Mouse (Mus musculus): ENCODE data around the gene Fat3. TPM values are rescaled to one million over a fixed set of nuclear protein-coding genes. Genes with fewer than 3 reads are reported as not detected.

Fat3 gene
- polyA plus RNA-seq, 1 experiment from 2014 or later: 1.1 TPM

DNA sequence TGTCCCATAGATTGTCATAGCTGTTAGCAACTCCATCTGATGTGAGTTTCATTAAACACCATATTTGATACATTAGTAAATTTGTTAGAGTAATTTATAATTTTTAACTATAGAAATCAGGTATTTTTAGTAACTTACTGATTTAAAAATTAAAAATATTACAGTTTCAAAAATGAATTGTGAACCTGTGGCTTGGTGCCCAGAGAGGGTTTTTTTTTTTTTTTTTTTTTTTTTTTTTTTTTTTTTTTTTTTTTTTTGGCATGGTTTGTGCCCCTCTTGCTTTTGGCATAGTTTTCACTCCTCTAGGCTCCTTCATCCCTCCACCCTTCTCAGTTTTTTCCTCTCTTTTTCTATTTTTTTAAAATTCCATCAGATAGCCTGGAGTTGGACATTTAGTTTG, 438.6 kb downstream of the Fat3 start:
- ATAC-seq (ENCODE audit: extremely low read depth, insufficient number of reproducible peaks, low FRiP score, low TSS enrichment): no peak

DNA sequence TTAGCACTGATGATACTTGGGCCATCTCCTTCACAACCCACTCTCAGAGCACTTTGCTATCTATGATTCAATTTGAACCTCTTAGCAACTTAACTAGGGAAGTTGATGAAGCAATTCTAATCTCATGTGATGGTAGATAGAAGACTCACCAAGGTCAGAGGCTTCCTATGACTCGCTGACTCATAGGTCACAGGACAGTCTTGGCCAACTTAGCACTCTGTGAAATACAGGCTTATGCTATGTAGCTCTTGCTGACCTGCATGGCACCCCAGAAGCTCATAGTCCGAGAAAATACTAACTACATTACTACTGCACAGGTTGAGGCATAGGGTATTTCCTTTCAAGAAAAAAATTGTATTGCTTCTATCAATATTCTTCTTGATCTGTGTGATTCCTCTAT, 454.4 kb downstream of the Fat3 start:
- Histone ChIP-seq H3K4me3 (no peak overlapping the region), H3K27me3 (replicated peaks) (no peaks in the 10 kb centered on the region), H3K9me3 (no peaks in the 10 kb centered on the region), H3K27ac (replicated peaks) (no peak overlapping the region), H3K4me1 (no peaks in the 10 kb centered on the region), H3K9ac (no peak overlapping the region), H3K36me3 (no peaks in the 10 kb centered on the region), H3K4me2 (no peak overlapping the region)
- no peak for ATAC-seq (ENCODE audit: extremely low read depth, insufficient number of reproducible peaks, low FRiP score, low TSS enrichment)
- WGBS: 75% methylated on average over 2 of the region's 2 CpGs

More for the DNA sequence above, 438.6 kb downstream of the Fat3 start:
- Histone ChIP-seq H3K4me1 (no peaks in the 10 kb centered on the region), H3K36me3 (no peaks in the 10 kb centered on the region), H3K4me2 (no peak overlapping the region), H3K4me3 (no peak overlapping the region), H3K9ac (no peak overlapping the region), H3K27ac (replicated peaks) (no peak overlapping the region), H3K9me3 (no peaks in the 10 kb centered on the region), H3K27me3 (replicated peaks) (no peaks in the 10 kb centered on the region)

DNA sequence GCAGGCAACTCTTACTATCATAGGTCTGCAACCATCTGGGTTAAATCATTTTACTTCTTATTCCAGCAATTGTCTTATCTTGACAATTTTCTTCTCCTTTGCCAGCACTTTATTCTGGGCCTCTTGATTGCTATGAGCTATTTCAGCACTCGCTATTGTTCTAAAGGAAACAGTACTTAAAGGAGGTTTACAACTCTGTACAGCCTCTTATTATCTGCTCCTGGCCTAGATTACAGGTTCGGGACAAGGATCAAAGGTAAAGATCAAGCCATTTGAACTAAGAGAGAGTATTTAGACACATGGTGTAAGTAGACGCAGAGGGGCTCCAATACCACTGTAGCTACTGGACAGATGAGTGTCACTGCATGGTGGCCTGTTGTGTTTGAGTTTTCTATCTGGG, 463.7 kb downstream of the Fat3 start:
- H3K4me3 ChIP-seq: no peak overlapping the region
- peaks cover 18% of the 10 kb centered on the region for H3K4me1 ChIP-seq
- no peaks in the 10 kb centered on the region for H3K9me3 ChIP-seq
- no peak overlapping the region for H3K27ac ChIP-seq (replicated peaks)
- no peaks in the 10 kb centered on the region for H3K36me3 ChIP-seq
- 41% methylated on average over 3 of the region's 3 CpGs for WGBS
- no peak for ATAC-seq (ENCODE audit: extremely low read depth, insufficient number of reproducible peaks, low FRiP score, low TSS enrichment)
- no peaks in the 10 kb centered on the region for H3K27me3 ChIP-seq (replicated peaks)
- H3K4me2 ChIP-seq: no peak overlapping the region
- no peak overlapping the region for H3K9ac ChIP-seq

DNA sequence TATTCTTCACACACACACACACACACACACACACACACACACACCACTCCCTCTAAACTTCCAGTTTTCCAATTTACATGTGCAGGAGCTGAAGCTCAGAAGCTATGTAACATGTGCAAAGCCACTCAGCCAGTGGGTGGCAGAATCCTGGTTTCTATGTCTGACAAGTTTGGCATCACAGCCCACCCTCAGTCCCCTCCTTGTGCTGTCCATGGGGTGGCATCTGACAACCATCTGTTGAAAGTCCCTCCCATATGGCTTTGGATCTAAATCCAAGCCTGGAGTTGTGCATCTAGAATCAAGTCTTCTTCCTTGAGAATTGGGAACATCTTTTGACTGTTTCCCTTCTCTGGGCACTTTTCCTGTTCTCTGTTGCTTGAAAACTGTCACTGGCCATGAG, 464.7 kb downstream of the Fat3 start:
- no peaks in the 10 kb centered on the region for H3K9me3 ChIP-seq
- peaks cover 18% of the 10 kb centered on the region for H3K4me1 ChIP-seq
- no peak for ATAC-seq (ENCODE audit: extremely low read depth, insufficient number of reproducible peaks, low FRiP score, low TSS enrichment)
- no peak overlapping the region for H3K27ac ChIP-seq (replicated peaks)
- H3K4me3 ChIP-seq: no peak overlapping the region
- no peak overlapping the region for H3K9ac ChIP-seq
- no peak overlapping the region for H3K4me2 ChIP-seq
- H3K36me3 ChIP-seq: no peaks in the 10 kb centered on the region
- no peaks in the 10 kb centered on the region for H3K27me3 ChIP-seq (replicated peaks)

DNA sequence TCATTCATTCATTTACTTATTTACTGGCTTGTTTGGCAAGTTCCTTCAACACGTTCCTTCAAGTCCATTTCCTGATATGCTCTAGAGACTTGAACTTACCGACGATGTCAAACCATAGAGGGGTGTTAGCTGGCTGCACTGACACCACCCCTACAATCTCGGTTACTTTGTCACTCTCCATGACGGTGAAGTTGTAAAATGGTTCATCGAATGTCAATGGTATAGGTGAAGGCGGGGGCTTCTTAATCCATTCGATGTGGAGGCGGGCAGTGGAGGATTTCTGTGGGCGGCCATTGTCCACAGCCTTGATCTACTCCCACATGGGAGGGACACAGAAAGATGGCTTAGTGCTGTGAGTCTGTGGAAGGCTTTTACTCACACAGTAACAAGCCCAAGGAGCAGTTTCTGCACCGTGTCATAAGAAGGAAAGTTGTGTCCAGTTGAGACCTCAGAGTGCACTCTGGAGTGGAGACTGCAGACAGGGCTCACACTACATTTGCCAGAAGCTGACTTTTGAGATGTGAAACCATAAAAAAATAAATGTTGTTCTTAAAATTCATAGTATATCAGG, 471.3 kb downstream of the Fat3 start:
- ATAC-seq (ENCODE audit: extremely low read depth, insufficient number of reproducible peaks, low FRiP score, low TSS enrichment): no peak
- H3K4me1 ChIP-seq: peaks cover 3% of the 10 kb centered on the region; the same call in 1 of the 2 replicates
- no peak overlapping the region for H3K27ac ChIP-seq (replicated peaks)
- H3K4me2 ChIP-seq: no peak overlapping the region
- no peak overlapping the region for H3K4me3 ChIP-seq
- no peaks in the 10 kb centered on the region for H3K27me3 ChIP-seq (replicated peaks)
- no peak overlapping the region for H3K9ac ChIP-seq
- no peaks in the 10 kb centered on the region for H3K9me3 ChIP-seq
- WGBS: 81% methylated on average over 11 of the region's 11 CpGs
- H3K36me3 ChIP-seq: no peaks in the 10 kb centered on the region

DNA sequence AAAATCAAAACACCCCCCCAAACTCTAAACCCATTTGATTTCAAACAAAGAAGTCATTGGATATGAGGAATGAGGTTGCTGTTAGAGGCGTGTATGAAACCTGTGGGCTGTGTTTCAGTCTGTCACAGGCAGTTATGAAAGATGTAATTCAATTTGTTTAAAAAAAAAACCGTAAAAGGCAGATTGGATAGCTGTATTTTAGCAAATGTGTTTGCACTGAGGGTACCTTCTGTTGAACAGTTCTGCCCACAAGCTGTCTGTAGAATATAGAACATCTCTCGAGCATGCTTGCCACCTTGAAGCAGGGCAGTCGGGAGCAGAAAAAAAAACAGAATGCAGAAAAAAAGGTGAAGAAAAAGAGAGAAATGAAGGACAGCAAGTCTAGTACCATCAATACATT, 472.0 kb downstream of the Fat3 start:
- Histone ChIP-seq H3K4me1 (peaks cover 3% of the 10 kb centered on the region; the same call in 1 of the 2 replicates), H3K9ac (no peak overlapping the region)
- 74% methylated on average over 4 of the region's 4 CpGs for WGBS

DNA sequence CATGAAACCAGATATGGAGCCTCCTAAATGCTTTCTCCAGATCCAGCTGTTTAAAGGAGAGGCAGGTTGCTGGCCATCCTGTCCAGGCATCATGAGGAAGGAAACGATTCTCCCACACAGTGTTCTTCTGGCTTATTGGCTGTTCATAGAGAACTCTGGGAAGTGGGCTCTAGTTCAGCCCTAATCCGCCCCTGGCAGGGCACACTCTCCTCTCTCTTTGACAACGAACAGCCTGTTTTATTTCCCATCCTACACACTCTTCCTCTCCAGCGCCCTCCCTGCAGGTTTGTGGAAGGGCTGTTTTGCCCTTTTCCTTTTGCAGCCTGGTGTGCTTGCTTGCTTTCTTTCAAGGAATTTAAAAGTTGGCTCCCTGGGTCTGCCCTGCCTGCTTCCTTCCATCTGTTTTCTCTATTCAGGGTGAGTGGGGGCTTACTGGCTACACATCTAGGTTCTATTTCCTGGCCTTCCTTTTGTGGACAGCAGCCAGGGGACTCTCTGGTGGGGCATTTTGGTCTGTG, 472.6 kb downstream of the Fat3 start:
- WGBS: 38% methylated on average over 4 of the region's 4 CpGs
- Histone ChIP-seq H3K36me3 (no peaks in the 10 kb centered on the region), H3K4me2 (no peak overlapping the region), H3K27ac (replicated peaks) (no peak overlapping the region), H3K4me1 (peaks cover 3% of the 10 kb centered on the region; the same call in 1 of the 2 replicates), H3K9ac (no peak overlapping the region), H3K4me3 (no peak overlapping the region), H3K9me3 (no peaks in the 10 kb centered on the region), H3K27me3 (replicated peaks) (no peaks in the 10 kb centered on the region)
- ATAC-seq (ENCODE audit: extremely low read depth, insufficient number of reproducible peaks, low FRiP score, low TSS enrichment): no peak

More for the DNA sequence above, 472.0 kb downstream of the Fat3 start:
- Histone ChIP-seq H3K36me3 (no peaks in the 10 kb centered on the region), H3K4me2 (no peak overlapping the region), H3K4me3 (no peak overlapping the region), H3K27me3 (replicated peaks) (no peaks in the 10 kb centered on the region), H3K9me3 (no peaks in the 10 kb centered on the region), H3K27ac (replicated peaks) (no peak overlapping the region)
- ATAC-seq (ENCODE audit: extremely low read depth, insufficient number of reproducible peaks, low FRiP score, low TSS enrichment): no peak

DNA sequence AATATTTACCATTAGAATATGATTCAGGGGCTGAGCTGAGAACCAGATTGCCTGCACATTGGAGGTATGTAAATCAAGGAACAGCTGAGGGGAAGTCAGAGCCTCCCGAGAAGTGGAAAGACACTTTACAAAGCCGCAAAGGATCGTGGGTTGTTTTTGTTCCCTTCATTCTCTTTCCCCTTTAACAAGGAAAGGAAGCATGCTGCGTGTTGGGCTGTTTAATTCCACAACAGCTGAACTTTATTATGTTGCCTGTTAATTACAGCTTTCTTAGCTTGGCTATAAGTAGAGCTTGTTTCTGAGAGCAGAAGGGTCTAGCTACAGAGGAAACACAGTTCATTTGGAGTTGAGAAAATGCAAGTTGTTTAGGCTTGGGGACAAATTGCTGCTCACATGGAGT, 475.0 kb downstream of the Fat3 start:
- Histone ChIP-seq H3K4me2 (no peak overlapping the region), H3K9me3 (no peaks in the 10 kb centered on the region), H3K4me1 (peaks cover 3% of the 10 kb centered on the region; the same call in 1 of the 2 replicates), H3K27ac (replicated peaks) (no peak overlapping the region), H3K9ac (no peak overlapping the region), H3K27me3 (replicated peaks) (no peaks in the 10 kb centered on the region), H3K4me3 (no peak overlapping the region), H3K36me3 (no peaks in the 10 kb centered on the region)
- 62% methylated on average over 4 of the region's 4 CpGs for WGBS
- ATAC-seq (ENCODE audit: extremely low read depth, insufficient number of reproducible peaks, low FRiP score, low TSS enrichment): no peak

DNA sequence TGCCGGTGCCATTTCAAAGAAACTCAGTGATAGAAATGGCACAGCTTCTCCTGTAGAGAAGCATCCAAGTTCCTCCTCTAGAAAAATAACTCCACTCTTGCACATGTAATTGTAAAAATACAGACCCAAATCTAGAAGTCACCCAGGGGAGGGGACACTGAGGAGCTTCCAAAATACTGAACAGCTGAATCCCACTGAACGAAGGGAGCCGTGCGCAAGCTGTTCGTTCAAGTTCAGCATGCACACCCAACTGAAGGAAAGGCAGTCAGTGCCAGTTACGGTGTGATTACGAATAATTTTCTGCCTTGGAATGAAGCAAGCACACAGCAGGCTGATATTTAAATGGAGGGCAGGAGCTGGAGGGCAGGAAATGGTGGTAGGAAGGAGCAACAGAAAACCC, 476.4 kb downstream of the Fat3 start:
- no peak for ATAC-seq (ENCODE audit: extremely low read depth, insufficient number of reproducible peaks, low FRiP score, low TSS enrichment)
- H3K36me3 ChIP-seq: no peaks in the 10 kb centered on the region
- no peaks in the 10 kb centered on the region for H3K27me3 ChIP-seq (replicated peaks)
- no peak overlapping the region for H3K9ac ChIP-seq
- no peak overlapping the region for H3K4me3 ChIP-seq
- H3K4me1 ChIP-seq: peaks cover 3% of the 10 kb centered on the region; the same call in 1 of the 2 replicates
- no peaks in the 10 kb centered on the region for H3K9me3 ChIP-seq
- WGBS: 85% methylated on average over 7 of the region's 7 CpGs
- H3K4me2 ChIP-seq: no peak overlapping the region
- no peak overlapping the region for H3K27ac ChIP-seq (replicated peaks)

DNA sequence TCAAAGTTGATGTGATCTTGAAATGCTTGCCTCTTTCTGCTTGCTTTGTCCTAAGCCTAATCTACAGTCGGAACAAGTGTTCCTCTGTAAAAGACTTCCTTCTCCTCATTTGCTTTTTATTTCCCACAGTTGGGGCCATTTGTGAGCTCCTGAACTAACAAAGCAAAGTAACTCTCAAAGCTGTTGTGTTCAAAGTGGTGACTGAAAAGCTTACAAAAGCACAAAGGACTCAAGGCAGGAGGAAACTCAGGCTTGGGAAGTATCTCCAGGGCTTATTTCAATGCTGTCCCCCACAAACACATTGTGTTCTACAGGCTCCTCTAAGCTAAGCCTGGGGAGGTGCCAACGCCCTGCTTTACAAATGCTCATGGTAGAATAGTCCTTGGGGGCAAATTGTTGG, 487.0 kb downstream of the Fat3 start:
- H3K36me3 ChIP-seq: no peaks in the 10 kb centered on the region
- H3K9ac ChIP-seq: no peak overlapping the region
- H3K4me2 ChIP-seq: no peak overlapping the region
- no peaks in the 10 kb centered on the region for H3K27me3 ChIP-seq (replicated peaks)
- no peaks in the 10 kb centered on the region for H3K9me3 ChIP-seq
- no peak overlapping the region for H3K27ac ChIP-seq (replicated peaks)
- 66% methylated on average over 2 of the region's 2 CpGs for WGBS
- no peak overlapping the region for H3K4me3 ChIP-seq
- no peak for ATAC-seq (ENCODE audit: extremely low read depth, insufficient number of reproducible peaks, low FRiP score, low TSS enrichment)
- H3K4me1 ChIP-seq: no peaks in the 10 kb centered on the region

DNA sequence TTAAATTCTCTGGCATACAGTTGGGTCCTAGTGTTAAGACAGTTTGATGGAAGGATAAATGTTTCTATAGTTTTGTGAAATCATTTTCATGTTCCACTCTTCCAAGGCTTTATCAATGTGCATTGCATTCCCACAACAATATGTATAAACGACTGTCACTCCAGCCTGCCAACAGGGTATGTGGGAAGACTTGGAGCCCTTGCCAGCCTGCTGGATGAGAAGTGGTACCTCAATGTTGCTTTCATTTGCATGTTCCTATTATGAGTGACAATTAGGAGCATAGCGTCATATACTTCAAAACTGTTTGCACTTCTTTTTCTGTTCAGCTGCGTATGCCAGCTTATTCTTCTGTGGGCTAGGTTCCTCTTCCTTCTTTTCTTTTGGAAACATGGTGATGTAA, 489.7 kb downstream of the Fat3 start:
- Histone ChIP-seq H3K9ac (no peak overlapping the region), H3K36me3 (no peaks in the 10 kb centered on the region), H3K27me3 (replicated peaks) (no peaks in the 10 kb centered on the region), H3K4me2 (no peak overlapping the region), H3K9me3 (no peaks in the 10 kb centered on the region), H3K4me1 (no peaks in the 10 kb centered on the region), H3K4me3 (no peak overlapping the region), H3K27ac (replicated peaks) (no peak overlapping the region)
- no peak for ATAC-seq (ENCODE audit: extremely low read depth, insufficient number of reproducible peaks, low FRiP score, low TSS enrichment)
- 87% methylated on average over 3 of the region's 3 CpGs for WGBS

DNA sequence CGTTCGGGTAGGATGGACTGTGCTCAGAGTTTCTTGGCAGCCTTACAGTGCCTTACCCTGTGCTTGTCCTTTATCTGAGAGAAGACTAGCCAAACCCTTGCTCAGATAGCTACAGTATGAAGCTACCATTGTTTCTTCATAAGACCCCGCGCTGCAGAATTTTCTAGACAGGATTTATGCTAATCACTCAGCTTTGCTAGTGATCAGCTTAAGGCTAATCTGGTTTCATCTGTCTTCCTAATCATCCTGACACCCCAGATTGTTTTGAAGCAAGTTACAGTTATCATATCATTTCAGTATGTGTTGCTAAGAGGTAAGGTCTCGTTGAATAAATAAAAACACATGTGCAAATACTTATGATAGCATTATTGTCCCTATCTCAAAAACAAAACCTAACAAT, 493.6 kb downstream of the Fat3 start:
- H3K4me2 ChIP-seq: no peak overlapping the region
- H3K9me3 ChIP-seq: no peaks in the 10 kb centered on the region
- WGBS: 76% methylated on average over 5 of the region's 5 CpGs
- no peaks in the 10 kb centered on the region for H3K4me1 ChIP-seq
- H3K9ac ChIP-seq: no peak overlapping the region
- no peaks in the 10 kb centered on the region for H3K27me3 ChIP-seq (replicated peaks)
- H3K4me3 ChIP-seq: no peak overlapping the region
- no peaks in the 10 kb centered on the region for H3K36me3 ChIP-seq
- no peak overlapping the region for H3K27ac ChIP-seq (replicated peaks)
- no peak for ATAC-seq (ENCODE audit: extremely low read depth, insufficient number of reproducible peaks, low FRiP score, low TSS enrichment)
